Mouse (Mus musculus) heart, adult 9 months (tissue): ENCODE results near the gene Zdhhc5.
A peak's percentile ranks its signal among the peaks of the same experiment; 100 is the strongest.

Experiments used
- DNase-seq, 2 experiments: peaks; one replicate each; pipeline ENCODE4 v3.0.0; 2022; ENCODE audit warnings: low spot score in 2 of 2

Zdhhc5 gene

DNA sequence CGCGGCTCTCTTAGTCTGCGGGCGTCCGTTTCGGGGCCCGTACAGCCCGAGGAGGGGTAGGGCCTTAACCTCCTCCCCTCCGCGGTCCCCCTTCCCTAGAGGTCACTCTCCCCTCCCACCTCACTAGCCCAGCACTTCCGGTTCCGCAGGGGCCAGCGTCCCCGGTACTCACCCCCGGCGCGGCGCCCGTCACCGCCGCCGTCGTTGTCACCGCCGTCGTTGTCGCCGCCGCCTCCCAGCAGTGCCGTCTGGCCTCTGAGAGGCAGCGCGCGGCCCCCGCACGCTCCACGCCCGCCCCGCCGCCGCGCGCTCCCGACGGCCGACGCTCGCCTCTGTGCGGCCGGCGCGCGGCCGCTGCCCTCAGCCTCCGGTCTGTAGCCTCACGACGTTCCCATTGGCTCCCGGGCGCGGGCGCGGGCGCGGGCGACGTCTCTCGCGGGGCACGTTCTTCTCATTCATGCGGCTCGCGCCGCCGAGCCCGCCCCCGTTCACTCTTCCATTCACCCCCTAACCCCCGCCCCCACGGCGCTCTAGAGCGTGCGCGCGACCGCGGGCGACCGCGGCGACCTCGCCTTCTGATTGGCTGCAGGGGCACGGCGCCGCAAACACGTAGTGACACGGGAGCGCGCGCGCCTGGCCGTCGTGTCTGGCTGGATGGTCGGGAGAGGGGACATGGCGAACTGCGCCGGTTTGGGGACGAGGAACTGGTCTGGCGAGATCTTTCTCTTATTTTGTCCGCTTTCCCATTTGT lies at the start of gene Zdhhc5:
Zdhhc5 (minus strand) TSS at position 370 of the 751 bp plus-strand sequence.
- DNase-seq = peak; percentile 98

DNA sequence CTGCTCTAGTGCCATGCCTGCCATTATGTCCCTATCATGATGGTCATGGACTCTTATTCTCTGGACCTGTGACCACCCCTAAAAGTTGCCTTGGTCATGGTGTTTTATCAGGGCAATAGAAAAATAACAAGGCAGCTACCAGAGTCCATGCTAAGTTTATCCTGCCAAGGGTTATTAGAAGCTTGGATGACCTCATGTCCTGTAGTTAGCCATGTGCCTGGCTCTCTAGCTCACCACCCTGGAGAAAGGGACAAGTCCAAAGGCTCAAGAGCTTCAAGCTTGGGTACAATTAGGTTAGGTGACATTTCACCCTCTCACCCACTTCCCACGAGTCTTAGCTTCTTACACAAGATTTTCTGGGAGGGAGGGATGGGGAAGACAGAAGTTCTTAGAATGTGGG lies 47.8 kb upstream of the Zdhhc5 start:
- no peak for DNase-seq

GRCm38 (mm10) chr2:84762295-84762694 lies 47.3 kb upstream of the Zdhhc5 start:
- no peak for DNase-seq

GRCm38 (mm10) chr2:84761840-84762239 lies 46.9 kb upstream of the Zdhhc5 start:
- DNase-seq = no peak

DNA sequence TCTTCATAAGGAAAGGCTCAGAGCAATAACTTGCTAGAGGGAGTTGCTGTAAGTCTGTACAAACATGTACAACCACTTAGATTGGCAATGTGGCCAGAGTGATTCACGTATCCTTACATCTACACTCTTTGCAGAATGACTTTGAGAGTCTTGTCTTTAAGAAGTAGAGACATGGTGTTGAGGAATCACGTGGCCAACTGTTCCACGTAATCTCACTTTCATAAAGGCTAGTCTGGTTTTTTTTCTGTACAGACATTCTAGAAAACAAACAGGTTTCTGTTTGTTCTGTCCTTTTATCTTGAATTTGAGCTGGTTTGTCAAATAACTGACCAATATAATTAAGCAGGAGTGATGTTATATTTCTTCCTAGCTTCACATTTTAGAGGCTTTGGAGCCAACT lies 46.3 kb upstream of the Zdhhc5 start:
- DNase-seq = no peak

GRCm38 (mm10) chr2:84760777-84761176 lies 45.8 kb upstream of the Zdhhc5 start:
- DNase-seq = no peak

DNA sequence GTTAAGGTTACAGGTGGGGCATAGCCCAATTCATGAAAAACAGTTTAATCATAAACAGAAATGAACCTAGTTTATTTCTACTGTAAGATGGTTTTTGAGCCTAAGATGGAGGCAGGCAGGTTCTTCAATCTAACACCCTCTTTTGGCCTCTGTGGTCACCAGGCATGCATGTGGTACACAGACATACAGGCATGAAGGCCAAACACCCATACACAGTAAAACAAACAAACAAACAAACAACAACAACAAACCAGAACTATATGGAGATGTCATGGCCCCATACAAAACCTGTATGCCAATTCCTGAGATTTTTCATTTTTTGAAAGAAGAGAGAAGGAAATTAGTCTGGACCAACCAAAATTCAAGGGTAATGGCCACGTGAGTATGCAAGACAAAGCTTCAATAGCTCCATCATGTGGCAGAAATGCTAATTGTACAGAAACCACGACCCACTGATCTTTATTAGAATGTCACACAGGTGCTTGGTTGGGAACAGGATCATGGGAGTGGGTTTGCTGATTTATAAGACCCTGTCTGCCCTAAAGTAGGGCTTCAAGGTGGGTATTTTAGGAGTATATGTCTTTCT lies 43.7 kb upstream of the Zdhhc5 start:
- DNase-seq = peak; percentile 57 to 61

DNA sequence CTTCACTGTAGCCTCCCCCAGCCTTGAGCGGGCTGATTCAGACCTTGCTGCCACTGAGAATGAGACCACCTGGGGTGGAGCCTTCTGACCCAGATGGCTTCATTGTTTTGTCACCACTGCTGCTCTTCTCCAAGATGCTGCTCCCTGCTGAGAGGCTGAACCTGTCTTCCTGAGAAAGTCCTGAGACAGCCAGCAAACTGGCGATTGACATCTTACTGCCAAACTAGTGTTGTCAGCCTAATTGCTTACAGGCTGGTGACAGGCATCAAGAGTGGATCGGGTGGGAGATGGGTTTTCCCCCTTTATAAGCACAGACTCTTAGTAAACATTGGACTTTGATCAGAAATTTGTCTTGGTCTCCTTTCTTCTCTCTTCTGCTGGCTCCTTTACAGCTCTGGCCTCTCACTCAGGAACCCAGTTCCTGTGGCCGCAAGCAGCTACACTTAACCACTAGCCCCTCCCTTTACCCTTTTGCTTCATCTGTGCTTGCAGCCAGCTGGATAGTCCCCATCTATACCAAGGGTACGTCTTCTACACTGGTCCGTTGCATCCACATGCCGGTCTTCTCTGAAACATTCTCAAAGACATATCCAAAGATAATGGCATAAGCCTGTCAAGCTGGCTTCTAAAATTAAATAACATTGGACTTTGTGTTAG lies 42.2 kb upstream of the Zdhhc5 start:
- no peak for DNase-seq

DNA sequence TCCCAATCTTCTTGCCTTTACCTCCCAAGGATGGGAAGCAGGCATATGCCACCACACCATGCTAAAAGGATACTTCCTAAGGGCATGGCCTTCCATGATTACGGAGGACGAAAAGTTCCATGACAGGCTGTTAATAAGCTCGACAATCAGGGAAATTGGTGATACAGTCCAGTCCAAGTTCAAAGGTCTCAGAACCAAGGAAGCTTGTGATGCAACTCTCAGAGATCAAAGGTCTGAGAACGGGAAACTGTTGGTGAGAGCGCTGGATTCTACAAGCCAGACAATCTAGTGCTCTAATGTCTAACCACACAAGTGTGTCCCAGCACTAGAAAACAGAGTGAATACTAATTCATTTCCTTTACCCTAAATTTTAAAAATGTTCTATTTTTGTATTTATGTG lies 41.3 kb upstream of the Zdhhc5 start:
- DNase-seq = no peak

GRCm38 (mm10) chr2:84750115-84750514 lies 35.1 kb upstream of the Zdhhc5 start:
- DNase-seq = peak; percentile 62 to 65

GRCm38 (mm10) chr2:84744126-84744525 lies 29.1 kb upstream of the Zdhhc5 start:
- DNase-seq = no peak

GRCm38 (mm10) chr2:84743561-84743960 lies 28.6 kb upstream of the Zdhhc5 start, which contains the start of gene Gm19426:
Gene Gm19426, minus strand, starts transcription at chr2:84743655.
- DNase-seq = peak; percentile 61 to 78

- DNase-seq = no peak
Observed at GRCm38 (mm10) chr2:84742451-84743283, 27.7 kb upstream of the Zdhhc5 start.

DNA sequence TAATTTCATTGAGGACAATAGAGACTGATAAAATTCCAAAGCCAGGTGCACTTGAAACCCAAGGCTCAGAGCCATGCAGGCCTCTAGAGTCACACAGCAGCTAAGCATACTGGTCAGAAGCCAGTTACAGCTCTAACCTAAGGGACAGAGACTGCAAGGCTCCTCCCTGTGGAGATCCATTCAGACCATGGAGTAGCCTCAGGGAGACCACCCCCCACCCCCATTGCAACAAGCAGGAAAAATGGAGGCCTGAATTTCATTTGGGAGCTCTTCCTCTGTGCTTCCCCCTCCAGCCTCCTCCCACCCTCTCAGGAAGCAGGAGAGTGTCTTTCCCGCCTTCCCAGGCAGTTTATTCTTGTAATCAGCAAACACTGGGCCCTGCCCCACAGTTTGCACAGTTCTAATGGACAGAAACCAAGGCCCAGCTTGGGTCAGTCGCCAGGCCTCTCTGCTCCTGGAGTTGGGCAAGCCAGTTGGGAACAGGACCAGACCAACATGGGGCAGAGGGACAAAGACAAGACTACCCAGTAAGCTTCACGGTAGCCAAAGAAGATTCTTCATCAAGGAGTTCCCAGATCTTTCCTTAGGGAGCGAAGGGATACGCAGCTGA lies 27.0 kb upstream of the Zdhhc5 start:
- DNase-seq = no peak

DNA sequence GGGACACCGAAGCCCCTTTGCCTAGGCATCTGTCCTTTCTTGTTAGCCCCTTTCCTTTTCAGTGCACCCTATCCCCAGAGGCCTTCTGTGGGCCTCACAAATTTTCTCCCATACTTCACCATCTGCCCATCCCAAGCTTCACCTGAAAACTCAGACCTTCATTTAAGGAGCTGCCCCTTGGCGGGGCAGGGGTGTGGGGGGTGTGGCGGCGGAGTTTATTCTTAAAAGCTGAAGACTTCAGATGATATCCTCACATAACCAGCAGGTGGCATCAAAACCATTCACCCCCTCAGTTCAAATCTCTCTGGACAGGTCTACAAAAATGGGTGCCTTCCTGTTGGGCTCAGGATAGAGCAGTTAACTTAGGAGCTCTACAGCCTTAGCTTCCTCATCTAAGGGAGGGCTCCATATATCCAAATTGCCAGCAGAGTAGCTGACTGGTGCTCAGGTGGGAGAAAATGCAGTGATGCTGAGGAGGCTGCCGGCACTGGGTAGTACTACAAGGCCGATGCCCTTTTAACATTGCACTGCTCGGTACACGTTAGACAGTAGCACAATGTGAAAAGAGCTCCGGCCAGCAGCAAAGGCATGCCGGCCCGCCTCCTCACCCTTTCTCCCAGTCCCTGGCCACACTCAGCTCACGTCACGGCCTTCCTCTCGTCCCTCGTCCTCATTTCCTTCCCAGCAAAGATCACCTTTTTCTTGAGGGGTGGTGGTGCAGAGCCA lies 25.8 kb upstream of the Zdhhc5 start:
- DNase-seq = no peak

GRCm38 (mm10) chr2:84738271-84738911 lies 23.4 kb upstream of the Zdhhc5 start:
- DNase-seq = no peak

DNA sequence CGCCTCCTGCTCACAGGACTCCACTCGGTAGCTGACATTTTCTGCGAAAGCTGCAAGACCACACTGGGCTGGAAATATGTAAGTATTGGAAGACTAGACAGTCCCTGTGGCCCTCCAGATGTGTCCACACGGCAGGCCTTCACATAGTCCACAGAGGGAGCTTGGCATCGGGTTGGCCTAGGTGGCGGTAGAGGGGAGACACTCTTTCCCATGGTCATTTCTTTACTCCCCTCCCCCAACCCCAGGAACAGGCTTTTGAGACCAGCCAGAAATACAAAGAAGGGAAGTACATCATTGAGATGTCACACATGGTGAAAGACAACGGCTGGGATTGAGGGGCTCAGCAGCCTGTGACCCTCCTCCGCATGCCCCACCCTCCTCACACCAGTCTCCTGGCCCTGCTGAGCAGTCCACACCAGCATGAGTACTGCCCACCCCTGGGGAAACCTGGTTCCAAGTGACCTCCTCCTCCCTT lies 22.5 kb upstream of the Zdhhc5 start:
- DNase-seq = no peak

- DNase-seq = no peak
Observed at GRCm38 (mm10) chr2:84736312-84737161, 21.6 kb upstream of the Zdhhc5 start.

- DNase-seq = no peak
Observed at GRCm38 (mm10) chr2:84735346-84735920, 20.5 kb upstream of the Zdhhc5 start.
